Mouse (Mus musculus) limb, embryonic 12.5 days (tissue): ENCODE data around the gene Kars. TPM values are rescaled to one million over a fixed set of nuclear protein-coding genes. Genes with fewer than 3 reads are reported as not detected.

ENCODE experiments used
- ATAC-seq: fragments of 200-750 bp; cut with Nextera tagmentation; 2 replicates; pipeline ENCODE4 v1.8.0; 2017; ENCODE audit warnings: low read depth, moderate TSS enrichment; ENCODE audit not compliant: insufficient number of reproducible peaks, insufficient read depth, low FRiP score, low TSS enrichment
- H3K27ac ChIP-seq: fragments of 300-500 bp; sonication (generic); 2 replicates; pipeline ENCODE4 v1.5.1; 2016; ENCODE audit warnings: mild to moderate bottlenecking, moderate library complexity
- H3K27me3 ChIP-seq: fragments of 300-500 bp; sonication (generic); 2 replicates; pipeline ENCODE4 v1.6.1; 2016; ENCODE audit warnings: mild to moderate bottlenecking, moderate library complexity
- H3K36me3 ChIP-seq: fragments of 300-500 bp; sonication (generic); 2 replicates; pipeline ENCODE4 v1.6.1; 2016; ENCODE audit warnings: mild to moderate bottlenecking, moderate library complexity
- H3K4me1 ChIP-seq: fragments of 300-500 bp; sonication (generic); replicated peaks from 2 replicates; pipeline ENCODE4 v1.6.1; 2016
- H3K4me2 ChIP-seq: fragments of 300-500 bp; sonication (generic); 2 replicates; pipeline ENCODE4 v1.6.1; 2016; ENCODE audit warnings: mild to moderate bottlenecking, moderate library complexity
- H3K4me3 ChIP-seq: fragments of 300-500 bp; sonication (generic); replicated peaks from 2 replicates; pipeline ENCODE4 v1.5.1; 2016; ENCODE audit warnings: mild to moderate bottlenecking
- H3K9ac ChIP-seq: fragments of 300-500 bp; sonication (generic); replicated peaks from 2 replicates; pipeline ENCODE4 v1.6.1; 2016; ENCODE audit warnings: mild to moderate bottlenecking, moderate library complexity
- H3K9me3 ChIP-seq: fragments of 300-500 bp; sonication (generic); 2 replicates; pipeline ENCODE4 v1.6.1; 2016; ENCODE audit warnings: mild to moderate bottlenecking, moderate library complexity
- WGBS: fragments of 180-500 bp; shearing (Covaris S2); methylation state at CpG from one replicate; pipeline ENCODE4 v1.1.7; 2016; 5-methylcytosine and 5-hydroxymethylcytosine counted together
- polyA plus RNA-seq: library from polyadenylated mRNA; unstranded; fragments of >200 nt; fragmentation: Nextera tagmentation; extraction: Ambion mirVana; gene quantifications from 2 replicates; pipeline ENCODE4 v1.2.1, GENCODE M21; 2016

Gene Kars
- polyA plus RNA-seq, 1 experiment from 2014 or later, result 237 TPM

- no peak within 1 kb of the TSS for H3K9ac ChIP-seq
- no peaks in the 10 kb centered on the region for H3K9me3 ChIP-seq
- H3K27ac ChIP-seq, result no peak within 1 kb of the TSS
- no peak for ATAC-seq
- H3K36me3 ChIP-seq, result peaks cover 47% of the 10 kb centered on the region
- no peak within 1 kb of the TSS for H3K4me3 ChIP-seq
- no peak within 1 kb of the TSS for H3K4me2 ChIP-seq
- WGBS, result 96% methylated on average over 11 of the region's 11 CpGs
- peaks cover 18% of the 10 kb centered on the region for H3K4me1 ChIP-seq
- no peaks in the 10 kb centered on the region for H3K27me3 ChIP-seq
Measured at GRCm38 (mm10) chr8:112014936-112015335, 3.8 kb upstream of the Kars start, which contains the start of gene Gm6793. Gene Gm6793, minus strand, starts transcription at chr8:112015036.

DNA sequence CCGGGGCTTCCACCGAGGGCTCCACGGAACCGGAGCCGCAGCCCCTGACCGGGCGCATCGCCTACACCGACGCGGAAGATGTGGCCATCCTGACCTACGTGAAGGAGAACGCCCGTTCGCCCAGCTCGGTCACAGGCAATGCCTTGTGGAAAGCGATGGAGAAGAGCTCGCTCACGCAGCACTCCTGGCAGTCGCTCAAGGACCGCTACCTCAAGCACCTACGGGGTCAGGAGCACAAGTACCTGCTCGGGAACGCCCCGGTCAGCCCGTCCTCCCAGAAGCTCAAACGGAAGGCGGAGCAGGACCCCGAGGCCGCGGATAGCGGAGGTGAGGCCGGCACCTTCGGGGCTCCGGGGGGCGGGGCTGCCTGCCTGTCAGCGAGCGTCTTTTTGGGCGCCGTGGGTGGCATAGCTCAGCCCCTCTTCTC lies 706 bp upstream of the Kars start:
- Histone ChIP-seq H3K9ac (peak overlapping the region; percentile 87), H3K36me3 (peaks cover 32% of the 10 kb centered on the region), H3K9me3 (no peaks in the 10 kb centered on the region), H3K4me2 (peak overlapping the region; percentile 79), H3K27ac (peak overlapping the region; percentile 88), H3K27me3 (no peaks in the 10 kb centered on the region), H3K4me1 (peaks cover 23% of the 10 kb centered on the region), H3K4me3 (peak overlapping the region; percentile 92)
- WGBS, result under 1% methylated on average over 40 of the region's 40 CpGs
- peak; percentile 33; the same call in 1 of the 2 replicates for ATAC-seq

- peaks cover 38% of the 10 kb centered on the region for H3K36me3 ChIP-seq
- ATAC-seq, result no peak
- peaks cover 23% of the 10 kb centered on the region for H3K4me1 ChIP-seq
- no peaks in the 10 kb centered on the region for H3K27me3 ChIP-seq
- H3K9ac ChIP-seq, result no peak overlapping the region
- WGBS, result 91% methylated on average over 7 of the region's 7 CpGs
- H3K4me3 ChIP-seq, result peak overlapping the region; percentile 92; the same call in 1 of the 2 replicates
- no peak overlapping the region for H3K27ac ChIP-seq
- no peaks in the 10 kb centered on the region for H3K9me3 ChIP-seq
- H3K4me2 ChIP-seq, result peak overlapping the region; percentile 79; the same call in 1 of the 2 replicates
Measured at GRCm38 (mm10) chr8:112009558-112009957, 1.6 kb downstream of the Kars start.

DNA sequence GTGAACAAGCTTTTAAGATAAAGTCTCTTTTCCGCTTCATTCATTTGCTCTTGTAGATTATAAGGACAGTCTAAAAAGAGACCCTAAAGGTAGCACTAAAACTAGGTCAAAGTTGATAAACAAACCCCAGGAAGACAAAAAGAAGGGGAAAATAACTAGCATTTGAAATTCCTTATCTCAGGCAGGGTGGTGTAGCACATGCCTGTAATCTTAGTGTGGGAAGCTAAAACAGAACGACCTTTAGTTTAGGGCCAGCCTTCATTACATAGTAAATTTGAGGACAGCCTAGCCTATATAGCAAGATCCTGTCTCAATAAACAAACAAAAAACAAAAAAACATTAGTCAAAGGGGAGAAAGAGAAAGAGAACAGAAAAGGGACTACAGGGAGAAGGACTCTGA lies 3.5 kb downstream of the Kars start:
- peaks cover 16% of the 10 kb centered on the region for H3K4me1 ChIP-seq
- H3K36me3 ChIP-seq, result peaks cover 56% of the 10 kb centered on the region
- no peaks in the 10 kb centered on the region for H3K9me3 ChIP-seq
- H3K4me2 ChIP-seq, result no peak overlapping the region
- no peaks in the 10 kb centered on the region for H3K27me3 ChIP-seq
- no peak for ATAC-seq
- no peak overlapping the region for H3K4me3 ChIP-seq
- WGBS, result 90% methylated on average over 2 of the region's 2 CpGs
- H3K27ac ChIP-seq, result no peak overlapping the region
- no peak overlapping the region for H3K9ac ChIP-seq

DNA sequence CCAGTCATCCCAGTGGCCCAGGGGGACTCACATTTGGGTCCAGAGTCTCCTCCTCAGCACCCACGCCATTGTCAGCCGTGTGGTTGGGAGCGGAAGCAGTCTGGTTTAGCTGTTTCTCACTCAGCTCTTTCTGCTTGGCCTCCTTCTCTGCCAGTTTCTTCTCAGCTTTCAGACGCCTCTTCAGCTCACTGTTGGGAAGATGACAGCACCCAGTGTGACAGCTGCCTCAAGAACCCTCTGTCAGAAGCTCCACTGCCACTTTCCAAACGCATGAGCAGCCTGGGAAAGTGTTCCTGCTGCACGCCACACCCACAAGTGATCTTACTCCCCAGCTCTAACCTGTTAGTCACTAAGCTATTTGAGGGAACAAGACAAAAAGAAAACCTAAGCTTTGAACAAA lies 5.5 kb downstream of the Kars start:
- Histone ChIP-seq H3K4me2 (no peak overlapping the region), H3K9me3 (no peaks in the 10 kb centered on the region), H3K9ac (no peak overlapping the region), H3K27me3 (no peaks in the 10 kb centered on the region), H3K36me3 (peaks cover 76% of the 10 kb centered on the region), H3K27ac (no peak overlapping the region), H3K4me3 (no peak overlapping the region), H3K4me1 (peaks cover 11% of the 10 kb centered on the region)
- ATAC-seq, result no peak
- 93% methylated on average over 6 of the region's 6 CpGs for WGBS

- H3K9ac ChIP-seq, result no peak overlapping the region
- peaks cover 85% of the 10 kb centered on the region for H3K36me3 ChIP-seq
- no peaks in the 10 kb centered on the region for H3K9me3 ChIP-seq
- H3K4me2 ChIP-seq, result no peak overlapping the region
- H3K4me3 ChIP-seq, result no peak overlapping the region
- H3K4me1 ChIP-seq, result peaks cover 4% of the 10 kb centered on the region; the same call in 1 of the 2 replicates
- no peaks in the 10 kb centered on the region for H3K27me3 ChIP-seq
- ATAC-seq, result no peak
- H3K27ac ChIP-seq, result no peak overlapping the region
Measured at GRCm38 (mm10) chr8:112004754-112005153, 6.4 kb downstream of the Kars start.

GRCm38 (mm10) chr8:111992703-111993039 lies 18.5 kb downstream of the Kars start:
- peaks cover 66% of the 10 kb centered on the region for H3K36me3 ChIP-seq
- no peaks in the 10 kb centered on the region for H3K27me3 ChIP-seq
- WGBS, result 64% methylated on average over 3 of the region's 3 CpGs
- no peak overlapping the region for H3K4me3 ChIP-seq
- peaks cover 6% of the 10 kb centered on the region; the same call in 1 of the 2 replicates for H3K4me1 ChIP-seq
- no peak overlapping the region for H3K27ac ChIP-seq
- no peaks in the 10 kb centered on the region for H3K9me3 ChIP-seq
- H3K9ac ChIP-seq, result no peak overlapping the region
- H3K4me2 ChIP-seq, result peak overlapping the region; percentile 70; the same call in 1 of the 2 replicates
- ATAC-seq, result no peak

- Histone ChIP-seq H3K27ac (no peak within 1 kb of the TSS), H3K9ac (peak within 1 kb of the TSS; percentile 67), H3K4me1 (peaks cover 6% of the 10 kb centered on the region; the same call in 1 of the 2 replicates), H3K27me3 (no peaks in the 10 kb centered on the region), H3K9me3 (no peaks in the 10 kb centered on the region), H3K4me2 (peak within 1 kb of the TSS; percentile 70), H3K36me3 (peaks cover 66% of the 10 kb centered on the region), H3K4me3 (peak within 1 kb of the TSS; percentile 62)
- peak; percentile 93 for ATAC-seq
- WGBS, result 5% methylated on average over 33 of the region's 33 CpGs
Measured at GRCm38 (mm10) chr8:111992013-111992702, 19.0 kb downstream of the Kars start, which contains the start of gene Adat1. Gene Adat1, minus strand, starts transcription at chr8:111992302.

DNA sequence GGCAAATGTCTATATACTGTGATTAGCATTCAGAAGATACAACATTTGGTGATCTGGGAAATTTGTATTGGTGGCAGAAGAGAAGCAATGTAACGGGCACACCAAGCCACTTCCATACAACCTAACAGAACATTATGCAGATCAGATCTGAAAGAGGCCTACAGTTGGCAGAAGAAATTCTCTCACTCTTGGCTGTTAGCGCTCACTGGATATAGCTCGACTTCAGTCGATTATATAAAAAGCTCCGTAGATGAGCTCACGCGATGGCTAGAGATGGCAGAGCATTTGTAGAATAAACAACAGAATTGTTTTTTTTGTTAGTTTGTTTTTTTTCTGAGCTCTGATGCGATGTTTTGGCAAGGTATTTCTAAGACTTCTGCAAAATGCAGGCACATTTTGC lies 19.8 kb downstream of the Kars start:
- 70% methylated on average over 8 of the region's 8 CpGs for WGBS
- H3K36me3 ChIP-seq, result peaks cover 63% of the 10 kb centered on the region

GRCm38 (mm10) chr8:111989911-111990310 lies 21.2 kb downstream of the Kars start:
- Histone ChIP-seq H3K9me3 (no peaks in the 10 kb centered on the region), H3K36me3 (peaks cover 61% of the 10 kb centered on the region), H3K9ac (no peak overlapping the region), H3K4me2 (no peak overlapping the region), H3K27me3 (no peaks in the 10 kb centered on the region), H3K4me3 (no peak overlapping the region), H3K27ac (no peak overlapping the region), H3K4me1 (peaks cover 6% of the 10 kb centered on the region; the same call in 1 of the 2 replicates)
- no peak for ATAC-seq
- 29% methylated on average over 7 of the region's 7 CpGs for WGBS

More for the DNA sequence above, 19.8 kb downstream of the Kars start:
- no peak for ATAC-seq
- H3K27me3 ChIP-seq, result no peaks in the 10 kb centered on the region
- H3K4me2 ChIP-seq, result peak overlapping the region; percentile 70
- H3K4me3 ChIP-seq, result peak overlapping the region; percentile 62
- no peaks in the 10 kb centered on the region for H3K9me3 ChIP-seq
- peak overlapping the region; percentile 67 for H3K9ac ChIP-seq
- H3K4me1 ChIP-seq, result peaks cover 6% of the 10 kb centered on the region; the same call in 1 of the 2 replicates
- H3K27ac ChIP-seq, result no peak overlapping the region

- Histone ChIP-seq H3K9ac (no peak overlapping the region), H3K4me3 (no peak overlapping the region), H3K27me3 (no peaks in the 10 kb centered on the region), H3K9me3 (no peaks in the 10 kb centered on the region), H3K4me2 (no peak overlapping the region), H3K4me1 (no peaks in the 10 kb centered on the region), H3K36me3 (peaks cover 75% of the 10 kb centered on the region), H3K27ac (no peak overlapping the region)
- WGBS, result 81% methylated on average over 10 of the region's 10 CpGs
- ATAC-seq, result no peak
Measured at GRCm38 (mm10) chr8:111984511-111984910, 26.6 kb downstream of the Kars start.

DNA sequence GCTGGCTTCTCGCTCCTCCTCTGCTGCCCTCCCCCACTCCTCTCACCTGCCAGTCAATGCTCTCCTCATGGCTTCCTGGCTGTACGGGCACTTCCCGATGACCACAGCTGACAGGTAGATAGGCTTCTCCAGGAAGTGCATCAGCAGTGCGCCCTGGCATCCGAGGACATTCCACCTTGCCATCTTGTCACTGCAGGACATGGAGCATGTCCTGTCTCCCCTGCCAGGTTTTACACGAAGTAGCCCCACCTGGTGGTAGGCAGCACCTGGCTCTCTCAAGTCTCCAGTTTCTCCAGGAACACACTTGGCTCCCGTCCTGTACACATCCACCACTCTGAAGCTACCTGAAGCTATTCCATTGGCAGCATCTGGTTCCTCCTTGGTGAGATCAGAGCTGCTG lies 29.0 kb downstream of the Kars start:
- no peaks in the 10 kb centered on the region for H3K9me3 ChIP-seq
- no peak overlapping the region for H3K4me2 ChIP-seq
- no peak for ATAC-seq
- H3K36me3 ChIP-seq, result peaks cover 70% of the 10 kb centered on the region
- no peaks in the 10 kb centered on the region for H3K4me1 ChIP-seq
- H3K27me3 ChIP-seq, result no peaks in the 10 kb centered on the region
- no peak overlapping the region for H3K9ac ChIP-seq
- H3K4me3 ChIP-seq, result no peak overlapping the region
- no peak overlapping the region for H3K27ac ChIP-seq
- WGBS, result 77% methylated on average over 7 of the region's 7 CpGs
